Mouse (Mus musculus): ENCODE data around the gene Fn1. TPM values are rescaled to one million over a fixed set of nuclear protein-coding genes. Genes with fewer than 3 reads are reported as not detected.

Gene Fn1
- polyA plus RNA-seq, 1 experiment from 2014 or later: 125 TPM

DNA sequence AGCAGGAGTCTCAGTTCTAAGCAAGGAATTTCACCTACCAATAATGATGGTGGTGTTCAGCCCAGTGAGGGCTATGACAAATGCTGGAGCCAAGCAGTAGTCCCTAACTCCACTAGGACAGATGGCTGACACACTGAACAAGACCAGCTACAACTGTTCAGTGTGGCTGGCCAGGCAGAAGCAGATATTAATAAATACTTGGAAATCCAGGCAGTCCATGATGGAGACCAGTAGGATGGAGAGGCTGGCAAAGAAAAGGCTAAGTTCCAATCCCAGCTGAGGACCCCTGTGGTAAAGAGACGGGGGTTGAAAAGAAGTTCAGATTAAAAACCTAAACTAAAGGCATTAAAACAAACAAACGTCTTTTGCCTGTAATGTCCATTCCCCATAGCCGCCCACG lies 113.4 kb downstream of the Fn1 start:
- no peaks in the 10 kb centered on the region for H3K9me3 ChIP-seq (replicated peaks; ENCODE audit: control insufficient read depth, low read length)
- WGBS: 86% methylated on average over 4 of the region's 4 CpGs
- ATAC-seq (replicated peaks; ENCODE audit: insufficient number of reproducible peaks, low FRiP score, low TSS enrichment, low read depth) (no peak), DNase-seq (ENCODE audit: low spot score) (no peak)
- H3K36me3 ChIP-seq (replicated peaks; ENCODE audit: control insufficient read depth, insufficient read depth, low read depth, low read length): no peaks in the 10 kb centered on the region
- H3K4me2 ChIP-seq (ENCODE audit: low read depth, low read length): no peak overlapping the region
- H3K4me3 ChIP-seq (ENCODE audit: low read depth, low read length): no peak overlapping the region
- no peak overlapping the region for H3K9ac ChIP-seq (replicated peaks; ENCODE audit: low read length)
- no peaks in the 10 kb centered on the region for H3K4me1 ChIP-seq (ENCODE audit: control insufficient read depth, insufficient read depth, low read length)
- H3K27ac ChIP-seq (replicated peaks; ENCODE audit: low read depth, low read length): no peak overlapping the region
- no peaks in the 10 kb centered on the region for H3K27me3 ChIP-seq (ENCODE audit: control insufficient read depth, insufficient read depth, low read length)

Other genes starting within 250 kb of the Fn1 start
- 0.04 TPM in 1 of 2 replicates, not detected in the other for gene Abca12, start 238.3 kb downstream of the Fn1 start, polyA plus RNA-seq (2014; fragmentation: Nextera tagmentation; extraction: Ambion mirVana)
- gene Atic, start 96.0 kb downstream of the Fn1 start, polyA plus RNA-seq (2014; fragmentation: Nextera tagmentation; extraction: Ambion mirVana): 61.2 and 66.6 TPM in 2 replicates

All from embryonic facial prominence, embryonic 11.5 days (tissue).